Mouse (Mus musculus): ENCODE data around the gene Rab42. TPM values are rescaled to one million over a fixed set of nuclear protein-coding genes. Genes with fewer than 3 reads are reported as not detected.

Gene Rab42
- total and polyA plus RNA-seq, 2 experiments, result not detected

- Histone ChIP-seq H3K27me3 (ENCODE audit: control insufficient read depth, insufficient read depth, low read length) (no peaks in the 10 kb centered on the region), H3K36me3 (ENCODE audit: control insufficient read depth, insufficient read depth, low read length) (no peaks in the 10 kb centered on the region), H3K79me2 (ENCODE audit: control insufficient read depth, insufficient read depth, low read length) (no peaks in the 10 kb centered on the region), H3K27ac (replicated peaks; ENCODE audit: insufficient read depth, low read depth, low read length) (no peak overlapping the region), H3K4me3 (ENCODE audit: insufficient read depth, low read depth, low read length) (no peak overlapping the region), H3K9ac (ENCODE audit: low read depth, low read length) (no peak overlapping the region), H3K4me1 (ENCODE audit: control insufficient read depth, insufficient read depth, low read length) (peaks cover 4% of the 10 kb centered on the region; the same call in 1 of the 2 replicates)
- DNase-seq (ENCODE audit: extremely low read depth, low read depth, low spot score), result no peak
- WGBS, result 76% methylated on average over 3 of the region's 3 CpGs
- TF ChIP-seq CTCF (IDR thresholded peaks at IDR 0.05; ENCODE audit: low read depth, low read length), result no peak
- no peak for TF ChIP-seq POLR2A (IDR thresholded peaks at IDR 0.05; ENCODE audit: extremely low read depth, insufficient read depth, low read length)
These were observed 36.3 kb downstream of the Rab42 start for GRCm38 (mm10) chr4:132266835-132267349.

GRCm38 (mm10) chr4:132263313-132263712 lies 39.9 kb downstream of the Rab42 start:
- no peaks in the 10 kb centered on the region for H3K36me3 ChIP-seq (ENCODE audit: control insufficient read depth, insufficient read depth, low read length)
- no peak overlapping the region for H3K9ac ChIP-seq (ENCODE audit: low read depth, low read length)
- no peak for DNase-seq (ENCODE audit: extremely low read depth, low read depth, low spot score)
- H3K79me2 ChIP-seq (ENCODE audit: control insufficient read depth, insufficient read depth, low read length), result peaks cover 6% of the 10 kb centered on the region; the same call in 1 of the 2 replicates
- H3K4me1 ChIP-seq (ENCODE audit: control insufficient read depth, insufficient read depth, low read length), result peaks cover 12% of the 10 kb centered on the region
- no peak overlapping the region for H3K4me3 ChIP-seq (ENCODE audit: insufficient read depth, low read depth, low read length)
- WGBS, result 97% methylated on average over 7 of the region's 7 CpGs
- no peaks in the 10 kb centered on the region for H3K27me3 ChIP-seq (ENCODE audit: control insufficient read depth, insufficient read depth, low read length)
- H3K27ac ChIP-seq (replicated peaks; ENCODE audit: insufficient read depth, low read depth, low read length), result no peak overlapping the region
- no peak for TF ChIP-seq CTCF (IDR thresholded peaks at IDR 0.05; ENCODE audit: low read depth, low read length)

GRCm38 (mm10) chr4:132262358-132262616 lies 40.9 kb downstream of the Rab42 start:
- Histone ChIP-seq H3K4me3 (ENCODE audit: insufficient read depth, low read depth, low read length) (no peak overlapping the region), H3K4me1 (ENCODE audit: control insufficient read depth, insufficient read depth, low read length) (peaks cover 18% of the 10 kb centered on the region), H3K27me3 (ENCODE audit: control insufficient read depth, insufficient read depth, low read length) (no peaks in the 10 kb centered on the region), H3K9ac (ENCODE audit: low read depth, low read length) (no peak overlapping the region; the same call in 1 of the 2 replicates), H3K79me2 (ENCODE audit: control insufficient read depth, insufficient read depth, low read length) (peaks cover 6% of the 10 kb centered on the region; the same call in 1 of the 2 replicates), H3K36me3 (ENCODE audit: control insufficient read depth, insufficient read depth, low read length) (no peaks in the 10 kb centered on the region), H3K27ac (replicated peaks; ENCODE audit: insufficient read depth, low read depth, low read length) (no peak overlapping the region; the same call in 1 of the 2 replicates)
- WGBS, result 71% methylated on average over 5 of the region's 5 CpGs
- TF ChIP-seq POLR2A (IDR thresholded peaks at IDR 0.05; ENCODE audit: extremely low read depth, insufficient read depth, low read length) (no peak), CTCF (IDR thresholded peaks at IDR 0.05; ENCODE audit: low read depth, low read length) (no peak)
- no peak for DNase-seq (ENCODE audit: extremely low read depth, low read depth, low spot score)

- H3K27ac ChIP-seq (replicated peaks; ENCODE audit: insufficient read depth, low read depth, low read length), result peak within 1 kb of the TSS; percentile 100
- no peaks in the 10 kb centered on the region for H3K36me3 ChIP-seq (ENCODE audit: control insufficient read depth, insufficient read depth, low read length)
- DNase-seq (ENCODE audit: extremely low read depth, low read depth, low spot score), result peak; percentile 65
- peaks cover 18% of the 10 kb centered on the region for H3K4me1 ChIP-seq (ENCODE audit: control insufficient read depth, insufficient read depth, low read length)
- peaks cover 6% of the 10 kb centered on the region; the same call in 1 of the 2 replicates for H3K79me2 ChIP-seq (ENCODE audit: control insufficient read depth, insufficient read depth, low read length)
- H3K9ac ChIP-seq (ENCODE audit: low read depth, low read length), result peak within 1 kb of the TSS; percentile 99
- no peaks in the 10 kb centered on the region for H3K27me3 ChIP-seq (ENCODE audit: control insufficient read depth, insufficient read depth, low read length)
- WGBS, result 9% methylated on average over 37 of the region's 49 CpGs
- H3K4me3 ChIP-seq (ENCODE audit: insufficient read depth, low read depth, low read length), result peak within 1 kb of the TSS; percentile 98
- TF ChIP-seq CTCF (IDR thresholded peaks at IDR 0.05; ENCODE audit: low read depth, low read length) (no peak), POLR2A (IDR thresholded peaks at IDR 0.05; ENCODE audit: extremely low read depth, insufficient read depth, low read length) (0 out of 2 replicates have a peak, but pooled peaks have one; percentile 35)
These were observed 41.4 kb downstream of the Rab42 start, which contains the start of gene Gmeb1 for GRCm38 (mm10) chr4:132261514-132262357. Gene Gmeb1, minus strand, starts transcription at chr4:132261602.

GRCm38 (mm10) chr4:132260404-132261379 lies 42.5 kb downstream of the Rab42 start:
- peaks cover 18% of the 10 kb centered on the region for H3K4me1 ChIP-seq (ENCODE audit: control insufficient read depth, insufficient read depth, low read length)

More at GRCm38 (mm10) chr4:132260404-132261379, 42.5 kb downstream of the Rab42 start:
- H3K4me3 ChIP-seq (ENCODE audit: insufficient read depth, low read depth, low read length), result peak overlapping the region; percentile 98
- H3K27ac ChIP-seq (replicated peaks; ENCODE audit: insufficient read depth, low read depth, low read length), result peak overlapping the region; percentile 99
- H3K79me2 ChIP-seq (ENCODE audit: control insufficient read depth, insufficient read depth, low read length), result peaks cover 6% of the 10 kb centered on the region; the same call in 1 of the 2 replicates
- H3K36me3 ChIP-seq (ENCODE audit: control insufficient read depth, insufficient read depth, low read length), result no peaks in the 10 kb centered on the region
- 2% methylated on average over 46 of the region's 64 CpGs for WGBS
- peak; percentile 52 for DNase-seq (ENCODE audit: extremely low read depth, low read depth, low spot score)
- no peaks in the 10 kb centered on the region for H3K27me3 ChIP-seq (ENCODE audit: control insufficient read depth, insufficient read depth, low read length)
- H3K9ac ChIP-seq (ENCODE audit: low read depth, low read length), result peak overlapping the region; percentile 99
- TF ChIP-seq POLR2A (IDR thresholded peaks at IDR 0.05; ENCODE audit: extremely low read depth, insufficient read depth, low read length) (0 out of 2 replicates have a peak, but pooled peaks have one; percentile 30), CTCF (IDR thresholded peaks at IDR 0.05; ENCODE audit: low read depth, low read length) (no peak)
